Mouse (Mus musculus): Measurements from ENCODE around the gene Zbtb4.

DNA sequence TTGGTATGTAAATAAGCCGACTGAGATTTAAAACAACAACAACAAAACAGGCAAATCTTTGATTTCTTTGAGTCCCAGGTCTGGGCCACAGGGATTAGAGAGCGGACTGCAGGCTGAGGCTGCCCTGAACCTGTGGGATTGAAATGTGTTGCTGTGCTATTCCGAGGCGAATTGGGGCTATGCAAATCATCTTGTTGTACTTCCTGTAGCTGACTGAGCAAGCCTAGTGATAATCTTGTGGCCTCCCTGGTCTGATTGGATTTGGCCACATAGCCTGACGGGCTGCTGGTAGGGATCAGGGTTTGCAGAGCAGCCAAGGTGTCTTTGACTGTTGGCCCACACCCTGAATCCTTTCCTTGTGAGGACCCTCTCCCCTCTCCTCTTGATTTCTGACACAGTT lies 9.2 kb downstream of the Zbtb4 start:
- TF ChIP-seq CTCF (conservative IDR thresholded peaks at IDR 0.05; ENCODE audit: low read length) (no peak), NANOG (IDR thresholded peaks at IDR 0.05; ENCODE audit: borderline replicate concordance, low read length) (no peak), POU5F1 (IDR thresholded peaks at IDR 0.05; ENCODE audit: borderline replicate concordance, low read length) (no peak)
